Mouse (Mus musculus) ES-E14 (cell line): ENCODE measurements around the gene Colq. TPM values are rescaled to one million over a fixed set of nuclear protein-coding genes. Genes with fewer than 3 reads are reported as not detected.

ENCODE experiments used
- DNase-seq: peaks from one replicate; pipeline ENCODE4 v3.0.0-alpha.2; 2013; ENCODE audit warnings: low read depth, low spot score
- H3K27ac ChIP-seq: 2 replicates; pipeline ENCODE4 v1.5.1; 2012; ENCODE audit warnings: low read depth, mild to moderate bottlenecking, low read length, moderate library complexity, mixed read lengths; ENCODE audit not compliant: poor library complexity, insufficient read depth, severe bottlenecking
- H3K36me3 ChIP-seq: 2 replicates; pipeline ENCODE4 v1.6.1; 2012; ENCODE audit warnings: mild to moderate bottlenecking, low read length, moderate library complexity, mixed read lengths; ENCODE audit not compliant: control insufficient read depth, poor library complexity, insufficient read depth, severe bottlenecking
- H3K4me1 ChIP-seq, 2 experiments: fragments of 150-350 bp in 1 of 2; sonication (generic) in 1 of 2; 2 replicates each; pipeline ENCODE4 v1.6.1; 2012; ENCODE audit warnings: low read length in 2 of 2, mild to moderate bottlenecking in 1 of 2, mixed read lengths in 1 of 2; ENCODE audit not compliant: control insufficient read depth in 2 of 2, insufficient read depth in 2 of 2, poor library complexity in 1 of 2
- H3K4me3 ChIP-seq, 2 experiments: fragments of 150-350 bp in 1 of 2; sonication (generic) in 1 of 2; 2 replicates each; pipeline ENCODE4 v1.5.1; 2012; ENCODE audit warnings: low read length in 2 of 2, low read depth in 1 of 2, mild to moderate bottlenecking in 1 of 2, mixed read lengths in 1 of 2; ENCODE audit not compliant: insufficient read depth in 1 of 2, poor library complexity in 1 of 2, severe bottlenecking in 1 of 2
- H3K9ac ChIP-seq: 2 replicates; pipeline ENCODE4 v1.6.1; 2012; ENCODE audit warnings: low read depth, mild to moderate bottlenecking, low read length, mixed read lengths; ENCODE audit not compliant: poor library complexity, insufficient read depth, severe bottlenecking
- H3K9me3 ChIP-seq: fragments of 150-350 bp; sonication (generic); 2 replicates; pipeline ENCODE4 v1.6.1; 2012; ENCODE audit warnings: low read depth, mild to moderate bottlenecking, low read length; ENCODE audit not compliant: control insufficient read depth, insufficient read depth
- CHD2 ChIP-seq: IDR thresholded peaks from 2 replicates; pipeline ENCODE4 v1.6.1; 2014; ENCODE audit warnings: mild to moderate bottlenecking, low read depth, low read length, inconsistent platforms
- HCFC1 ChIP-seq: IDR thresholded peaks from 2 replicates; pipeline ENCODE4 v1.6.1; 2012; ENCODE audit warnings: low read length, inconsistent platforms, borderline replicate concordance; ENCODE audit not compliant: insufficient read depth
- MAFK ChIP-seq: IDR thresholded peaks from 2 replicates; pipeline ENCODE4 v1.6.1; 2014; ENCODE audit warnings: mild to moderate bottlenecking, low read depth, low read length, inconsistent platforms; ENCODE audit not compliant: insufficient read depth
- ZC3H11A ChIP-seq: IDR thresholded peaks from 2 replicates; pipeline ENCODE4 v1.6.1; 2012; ENCODE audit warnings: low read depth, mild to moderate bottlenecking, inconsistent platforms, low read length, borderline replicate concordance
- ZNF384 ChIP-seq: IDR thresholded peaks from 2 replicates; pipeline ENCODE4 v1.6.1; 2012; ENCODE audit warnings: low read depth, low read length, inconsistent platforms
- in situ Hi-C, 2 experiments: fragments of 600-800 bp; cut with MboI; formaldehyde crosslinking; loops; one replicate each; pipeline ENCODE4 v1.15.1; 2025; ENCODE audit warnings: low sequenced_read_pairs in 2 of 2, inconsistent platforms in 1 of 2; ENCODE audit not compliant: unreplicated experiment in 2 of 2
- total RNA-seq: library from RNA; depleted of rRNA; stranded (reverse); fragments of 300-350 nt; gene quantifications from 2 replicates; pipeline ENCODE4 v1.2.3, GENCODE M21; 2012; rRNA removed

The Colq gene
- total RNA-seq: 0.18 TPM in 1 of 2 replicates, not detected in the other

DNA sequence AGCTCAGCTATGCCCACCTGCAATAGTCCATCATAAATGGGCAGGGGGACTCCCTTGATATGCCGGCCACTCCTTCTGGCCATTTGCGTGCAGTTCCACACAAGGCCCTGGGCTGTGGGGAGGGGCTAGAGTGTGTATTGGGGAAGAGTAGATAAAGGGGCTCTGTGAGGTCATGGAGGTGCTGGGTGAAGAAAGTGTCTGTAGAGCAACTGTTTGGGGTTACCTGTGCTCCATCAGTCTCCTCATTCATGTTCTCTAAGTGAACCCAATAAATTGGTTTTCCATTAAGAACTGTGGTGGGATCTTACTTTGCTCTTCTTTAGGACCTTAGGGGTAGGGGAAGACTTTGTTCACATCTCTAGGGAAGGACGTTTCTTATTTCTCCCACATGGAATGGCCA, at the start of gene Colq:
TSS of gene Colq (minus strand) at position 101 of the 400 bp plus-strand sequence.
- in situ Hi-C loops: no loop called here
- DNase-seq: no peak

GRCm38 (mm10) chr14:31640346-31640889, 49.3 kb upstream of the Colq start, which contains the start of gene Gm49387:
TSS of gene Gm49387 (minus strand) at chr14:31640878.
- no peak for DNase-seq
- Histone ChIP-seq H3K4me1 (peaks cover 3% of the 10 kb centered on the region in 2 experiments; a peak in 2 of 4 replicates), H3K4me3 (peak within 1 kb of the TSS; percentile 79 to 96), H3K27ac (peak within 1 kb of the TSS; percentile 34; the same call in 1 of the 2 replicates), H3K9me3 (no peaks in the 10 kb centered on the region), H3K9ac (peak within 1 kb of the TSS; percentile 79), H3K36me3 (no peaks in the 10 kb centered on the region)
- in situ Hi-C loops: loop anchor here in 1 of 2 experiments (10.0 kb wide), 1 partner anchor 434 kb away; no protein-coding TSS in a partner anchor
- no peak for TF ChIP-seq CHD2

More for the DNA sequence above, at the start of gene Colq:
- Histone ChIP-seq H3K4me1 (no peaks in the 10 kb centered on the region), H3K9ac (no peak within 1 kb of the TSS), H3K36me3 (no peaks in the 10 kb centered on the region), H3K9me3 (no peaks in the 10 kb centered on the region), H3K4me3 (no peak within 1 kb of the TSS), H3K27ac (no peak within 1 kb of the TSS)
- TF ChIP-seq CHD2 (no peak), ZNF384 (no peak), ZC3H11A (no peak), MAFK (no peak), HCFC1 (no peak)

- Histone ChIP-seq H3K4me1 (peaks cover 0 to 5% of the 10 kb centered on the region in 2 experiments; a peak in 2 of 4 replicates), H3K9me3 (no peaks in the 10 kb centered on the region), H3K27ac (no peak overlapping the region), H3K36me3 (no peaks in the 10 kb centered on the region), H3K9ac (no peak overlapping the region), H3K4me3 (no peak overlapping the region)
- in situ Hi-C loops: no loop called here
- no peak for DNase-seq
- TF ChIP-seq CHD2 (no peak), MAFK (no peak), ZC3H11A (no peak), HCFC1 (no peak), ZNF384 (no peak)
Observed at GRCm38 (mm10) chr14:31630677-31631076, 39.5 kb upstream of the Colq start.

DNA sequence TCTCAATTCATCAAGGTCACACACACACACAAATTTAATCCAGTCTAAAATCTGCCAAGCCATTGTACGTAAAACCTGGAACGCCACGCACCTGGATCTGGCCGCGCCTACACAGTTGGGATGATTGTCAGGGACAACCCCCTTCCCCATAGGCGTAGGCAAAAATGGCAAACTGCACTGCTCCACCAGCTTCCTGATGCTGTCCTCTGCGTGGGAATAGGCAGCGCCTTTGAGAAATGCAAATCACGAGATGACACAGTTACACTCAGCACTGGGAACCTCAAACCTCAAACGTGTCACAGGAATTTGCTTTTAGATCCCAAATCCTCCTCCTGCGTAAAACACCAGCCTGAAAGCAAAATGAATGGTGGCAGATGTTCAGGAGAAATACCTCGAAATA, 31.6 kb upstream of the Colq start:
- no peak overlapping the region for H3K4me3 ChIP-seq
- in situ Hi-C loops: no loop called here
- H3K27ac ChIP-seq: no peak overlapping the region
- H3K36me3 ChIP-seq: no peaks in the 10 kb centered on the region
- H3K9ac ChIP-seq: no peak overlapping the region
- H3K4me1 ChIP-seq: no peaks in the 10 kb centered on the region
- TF ChIP-seq ZNF384: no peak
- TF ChIP-seq CHD2: no peak
- no peak for TF ChIP-seq HCFC1
- TF ChIP-seq MAFK: no peak
- no peak for DNase-seq
- no peaks in the 10 kb centered on the region for H3K9me3 ChIP-seq
